Mouse (Mus musculus) embryonic stem cell, embryonic (primary cell): ENCODE measurements at regions not wholly inside any gene's neighbourhood (a gene's known extent, or its start where the extent isn't known, plus 50 kb on each side); places are given as distances from the start of the nearest gene placed in this dataset.

Source experiments
- CTCF ChIA-PET, 4 experiments: fragments of 300-600 bp in 2 of 4; fragments of 350-600 bp in 2 of 4; sonication (Branson Sonifier 250); formaldehyde crosslinking; loops; one replicate each; lab custom pipeline; 2022; ENCODE audit warnings: inconsistent platforms in 2 of 4; lab: Charles Lee
- POLR2A ChIA-PET, 4 experiments: fragments of 300-600 bp in 2 of 4; fragments of 350-600 bp in 2 of 4; sonication (Branson Sonifier 250); formaldehyde crosslinking; loops; one replicate each; lab custom pipeline; 2022; ENCODE audit warnings: antibody characterized with exemption in 4 of 4, inconsistent platforms in 1 of 4; lab: Charles Lee

DNA sequence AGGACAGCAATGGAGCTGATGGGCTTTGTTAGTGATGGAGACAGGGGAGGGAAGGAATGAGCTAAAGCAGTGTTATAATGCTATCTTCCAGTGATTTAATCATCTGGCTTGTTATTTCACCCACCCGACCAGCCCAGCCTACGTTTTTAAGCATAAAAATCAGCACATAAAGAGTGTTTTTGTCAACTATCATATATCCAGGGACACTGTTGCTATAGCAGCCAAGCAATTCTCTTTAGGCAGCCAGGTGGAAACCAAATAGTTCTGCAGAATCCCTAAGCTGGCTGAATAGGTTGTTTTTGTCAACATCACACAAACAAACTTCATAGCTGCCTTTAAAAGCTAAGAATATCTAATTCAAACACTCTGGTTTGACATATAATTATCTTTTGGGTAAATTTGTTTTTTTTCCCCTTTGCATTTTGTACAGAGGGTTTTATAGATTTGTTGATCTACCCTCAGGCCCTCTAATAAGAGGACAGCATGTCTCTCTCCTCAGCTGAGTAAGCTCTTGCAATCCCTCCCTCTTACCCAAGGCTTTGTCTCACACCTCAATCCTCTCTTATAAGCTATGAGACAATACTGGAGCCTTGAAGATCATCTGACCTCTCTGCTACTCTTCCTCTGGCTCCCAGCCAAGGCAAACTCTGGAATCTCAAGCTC lies 104.7 kb upstream of the Camk2d start:
- ChIA-PET CTCF (interaction anchor here in 1 of 4 experiments (0.6 kb wide), 1 partner anchor 240 kb away, joined by 3 read pairs; no protein-coding TSS in a partner anchor), POLR2A (interaction anchor here in 1 of 4 experiments (0.9 kb wide), 1 partner anchor 60 kb away, joined by 3 read pairs; no protein-coding TSS in a partner anchor)

GRCm38 (mm10) chr3:126491914-126492265 lies 104.2 kb upstream of the Camk2d start:
- POLR2A ChIA-PET: no interaction called here
- CTCF ChIA-PET: interaction anchor here in 1 of 4 experiments (0.6 kb wide), 1 partner anchor 241 kb away, joined by 3 read pairs; no protein-coding TSS in a partner anchor

DNA sequence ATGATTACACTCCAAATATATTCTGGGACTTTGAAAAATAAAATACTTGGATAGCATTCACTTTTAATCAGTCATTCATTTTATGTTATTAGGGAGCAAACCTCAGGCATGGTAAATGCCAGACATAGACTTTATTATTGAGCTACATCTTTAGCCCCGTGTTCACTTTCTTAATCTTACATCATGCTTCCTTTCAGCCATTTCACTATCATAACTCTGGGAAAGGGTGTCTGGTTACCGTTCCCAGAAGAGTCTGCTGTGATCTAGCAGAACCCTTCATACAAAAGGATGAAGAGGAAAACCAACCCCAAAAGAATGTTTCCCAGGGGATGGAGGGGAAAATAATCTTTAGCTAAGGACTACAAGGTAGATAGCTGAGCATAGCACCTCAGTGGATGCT lies 97.3 kb upstream of the Camk2d start:
- ChIA-PET CTCF (interaction anchor here in 1 of 4 experiments (0.6 kb wide), 1 partner anchor 776 kb away, joined by 3 read pairs; no protein-coding TSS in a partner anchor), POLR2A (no interaction called here)

GRCm38 (mm10) chr3:126500247-126500646 lies 95.9 kb upstream of the Camk2d start:
- POLR2A ChIA-PET: interaction anchor here in 1 of 4 experiments (0.6 kb wide), 1 partner anchor 44 kb away, joined by 3 read pairs; no protein-coding TSS in a partner anchor
- CTCF ChIA-PET: no interaction called here

DNA sequence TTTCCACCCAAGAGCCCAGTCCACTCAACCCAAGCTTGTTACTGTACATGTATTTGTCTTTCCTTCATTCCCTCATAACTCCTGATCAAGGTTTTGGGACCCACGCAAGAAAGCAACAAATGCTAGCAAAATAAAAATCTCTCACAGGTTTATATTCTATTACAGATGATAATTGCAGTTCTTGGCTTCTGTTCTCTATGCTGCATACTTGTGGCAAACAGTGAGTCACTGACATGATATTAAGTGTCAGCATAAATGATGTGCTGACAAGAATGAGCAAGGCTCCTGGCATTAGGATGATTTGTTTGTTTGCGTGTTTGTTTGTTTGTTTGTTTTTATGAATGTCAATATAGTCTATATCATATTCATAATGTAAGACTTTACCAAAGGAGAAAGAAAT lies 94.3 kb upstream of the Camk2d start:
- POLR2A ChIA-PET: no interaction called here
- CTCF ChIA-PET: no interaction called here

DNA sequence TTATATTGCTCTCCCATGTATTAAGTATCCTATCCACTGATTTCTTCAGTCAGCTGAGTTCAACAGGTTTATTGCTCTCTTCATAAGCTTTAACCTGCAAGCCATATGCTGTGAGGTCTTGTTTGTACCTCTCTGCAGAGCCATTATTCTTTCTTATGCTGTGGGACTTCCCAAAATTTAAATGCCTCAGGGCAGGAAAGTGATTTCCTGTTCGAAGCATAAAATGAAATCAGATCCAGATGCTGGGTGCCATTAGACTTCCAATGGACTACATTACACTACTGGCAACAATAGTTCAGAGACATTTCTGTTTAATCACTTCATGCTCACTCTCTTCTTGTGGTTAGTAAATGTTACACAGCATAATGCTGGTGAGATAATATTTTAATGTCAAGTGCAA lies 90.4 kb upstream of the Camk2d start:
- POLR2A ChIA-PET: no interaction called here
- CTCF ChIA-PET: interaction anchor here in 1 of 4 experiments (0.6 kb wide), 1 partner anchor 737 kb away, joined by 3 read pairs; no protein-coding TSS in a partner anchor

- POLR2A ChIA-PET: no interaction called here
- CTCF ChIA-PET: no interaction called here
Observed at GRCm38 (mm10) chr3:126514842-126515241, 81.3 kb upstream of the Camk2d start.

DNA sequence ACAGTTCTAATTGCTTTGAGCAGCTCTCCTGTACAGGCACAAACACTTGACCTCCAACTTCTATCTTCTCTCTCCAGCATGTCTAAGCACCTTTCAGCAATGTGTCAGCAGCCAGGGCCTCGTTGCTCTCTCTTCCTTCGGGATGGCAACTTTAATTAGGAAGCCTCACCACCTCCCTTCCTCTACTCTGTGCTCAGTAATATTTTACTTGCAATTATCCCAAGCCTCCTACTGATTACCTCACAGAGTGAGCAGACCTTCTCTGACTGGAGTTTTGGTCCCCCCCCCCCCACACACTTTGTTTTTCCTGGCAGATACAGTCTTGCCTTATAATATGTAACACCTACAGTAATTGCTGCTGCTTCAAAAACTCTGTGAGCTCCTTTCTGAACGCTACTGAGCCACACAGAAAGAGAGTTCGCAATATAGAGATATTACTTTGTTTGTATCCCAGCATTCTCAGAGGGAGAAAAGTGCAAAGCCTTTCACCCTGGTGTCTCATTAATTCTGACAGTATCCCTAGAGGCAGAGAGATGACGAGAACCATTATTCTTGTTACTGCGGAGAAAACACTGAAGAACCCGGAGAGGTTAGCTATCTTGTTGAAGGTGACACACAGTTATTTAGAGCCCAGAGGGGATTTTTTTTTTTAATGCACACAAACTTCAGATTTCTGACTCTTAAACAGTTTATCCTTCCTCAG lies 61.8 kb upstream of the Camk2d start:
- CTCF ChIA-PET: no interaction called here
- POLR2A ChIA-PET: interaction anchor here in 1 of 4 experiments (0.6 kb wide), 1 partner anchor 64 kb away, joined by 4 read pairs; no protein-coding TSS in a partner anchor

- ChIA-PET POLR2A (no interaction called here), CTCF (no interaction called here)
Observed at GRCm38 (mm10) chr3:126535340-126535739, 60.8 kb upstream of the Camk2d start.

GRCm38 (mm10) chr3:126538516-126538915 lies 57.6 kb upstream of the Camk2d start:
- POLR2A ChIA-PET: interaction anchor here in 1 of 4 experiments (0.7 kb wide), 1 partner anchor 163 kb away, joined by 3 read pairs; no protein-coding TSS in a partner anchor
- CTCF ChIA-PET: no interaction called here

GRCm38 (mm10) chr3:126541105-126541504 lies 55.0 kb upstream of the Camk2d start:
- POLR2A ChIA-PET: no interaction called here
- CTCF ChIA-PET: no interaction called here
